Mouse (Mus musculus) granulocyte monocyte progenitor cell, adult 5-6 weeks (primary cell): ENCODE results near the gene Ost4. TPM values are rescaled to one million over a fixed set of nuclear protein-coding genes. Genes with fewer than 3 reads are reported as not detected.

Experiments
- ATAC-seq: replicated peaks from 2 replicates; pipeline ENCODE4 v1.8.0; 2016; ENCODE audit warnings: mild to moderate bottlenecking, moderate TSS enrichment, inconsistent platforms; ENCODE audit not compliant: poor library complexity, severe bottlenecking
- total RNA-seq, 2 experiments: library from RNA; stranded (forward) in 1 of 2; stranded (reverse) in 1 of 2; fragments of 200-712, 200-1000 nt in 1 of 2; fragments of >200 nt in 1 of 2; fragmentation: Nextera tagmentation in 1 of 2; gene quantifications; 2 replicates each; pipeline ENCODE4 v1.2.3; 2014 to 2017

Ost4 gene
- 361 and 454 TPM in 2 replicates for total RNA-seq (2014; fragmentation: Nextera tagmentation)
- 300 and 325 TPM in 2 replicates for total RNA-seq (2017)

DNA sequence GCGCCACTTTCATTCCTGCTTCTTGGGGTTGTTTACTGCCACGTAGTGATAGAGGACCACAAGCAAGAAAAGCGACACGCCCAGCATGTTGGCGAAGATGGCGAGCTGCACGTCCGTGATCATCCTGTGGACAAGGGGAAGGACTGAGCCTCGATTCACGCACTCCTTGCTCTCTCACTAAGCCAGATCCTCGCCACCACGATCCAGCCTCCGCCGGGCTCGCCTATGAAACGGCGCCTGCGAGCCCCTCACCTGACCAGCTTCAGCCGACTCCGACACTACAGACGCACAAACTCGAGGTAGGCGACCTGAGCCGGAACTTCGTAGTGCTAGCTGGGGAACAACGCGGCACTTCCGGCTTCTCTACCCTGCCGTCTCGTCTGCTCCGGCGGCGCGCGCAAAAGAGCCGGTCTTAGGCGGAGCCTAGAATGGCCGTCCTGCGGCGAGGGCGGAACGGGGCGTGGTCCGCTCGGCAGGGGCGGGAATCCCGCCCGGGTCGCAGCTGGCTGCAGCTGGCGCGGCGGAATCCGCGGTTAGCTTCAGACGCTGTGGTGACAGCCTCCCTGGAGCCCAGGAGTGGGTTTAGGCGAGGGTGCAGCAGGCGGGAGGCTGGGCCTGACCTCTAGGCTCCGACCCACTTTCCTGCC, at the start of gene Ost4:
Gene Ost4 (minus strand): TSS at position 376 of the 647 bp plus-strand sequence.
- peak; percentile 91 for ATAC-seq

DNA sequence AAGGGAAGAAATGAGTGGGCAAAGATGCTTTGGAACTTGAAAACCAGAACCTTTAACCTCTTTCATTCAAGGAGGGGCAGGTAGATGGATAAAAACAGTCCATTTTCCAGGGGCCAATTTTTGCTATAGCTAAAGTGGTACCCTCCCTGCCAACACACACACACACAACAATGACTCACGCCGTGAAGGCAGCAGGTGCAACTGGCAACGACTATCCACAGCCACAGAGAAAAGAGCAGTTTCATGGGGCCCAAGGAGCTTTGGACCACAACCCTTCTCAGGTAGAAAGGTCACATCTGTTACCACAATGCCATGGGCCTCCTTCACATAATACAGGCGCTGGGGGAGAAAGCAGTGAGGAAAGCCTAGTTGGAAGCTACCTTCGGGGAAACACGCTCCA, 48.2 kb upstream of the Ost4 start:
- no peak for ATAC-seq

DNA sequence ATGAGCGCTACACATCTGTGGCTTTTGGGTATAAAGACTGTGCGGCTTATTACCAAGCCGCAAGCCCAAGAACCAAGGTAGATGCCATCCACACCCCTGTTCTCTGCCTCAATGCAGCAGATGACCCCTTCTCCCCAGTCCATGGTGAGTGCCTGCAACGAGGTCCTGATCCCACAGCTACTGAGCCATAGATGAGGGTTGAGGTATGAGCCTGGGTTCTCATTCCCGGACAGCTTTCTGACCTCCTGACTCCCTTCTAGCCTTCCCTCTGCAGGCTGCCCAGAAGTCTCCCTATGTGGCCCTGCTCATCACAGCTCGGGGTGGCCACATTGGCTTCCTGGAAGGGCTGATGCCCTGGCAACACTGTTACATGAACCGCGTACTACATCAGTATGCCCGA, 47.0 kb upstream of the Ost4 start:
- no peak for ATAC-seq

DNA sequence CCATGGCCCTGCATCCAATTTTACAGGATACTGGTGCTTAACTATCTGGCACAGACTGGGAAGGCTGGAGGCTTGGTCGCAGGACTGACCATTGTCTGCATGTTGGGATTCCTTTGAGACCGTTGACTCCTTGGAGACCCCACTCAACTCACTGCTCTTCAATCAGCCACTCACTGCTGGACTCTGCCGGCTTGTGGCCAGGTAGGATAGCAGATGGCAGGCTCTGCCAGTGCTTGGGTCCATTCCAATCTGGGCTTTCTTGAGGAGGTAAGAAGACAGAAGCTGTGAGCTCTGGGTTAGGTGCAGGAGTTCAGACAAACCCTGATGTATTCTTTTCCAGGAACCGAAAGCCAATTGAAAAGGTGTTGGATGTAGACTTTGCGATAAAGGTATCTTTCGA, 46.5 kb upstream of the Ost4 start:
- ATAC-seq: no peak

DNA sequence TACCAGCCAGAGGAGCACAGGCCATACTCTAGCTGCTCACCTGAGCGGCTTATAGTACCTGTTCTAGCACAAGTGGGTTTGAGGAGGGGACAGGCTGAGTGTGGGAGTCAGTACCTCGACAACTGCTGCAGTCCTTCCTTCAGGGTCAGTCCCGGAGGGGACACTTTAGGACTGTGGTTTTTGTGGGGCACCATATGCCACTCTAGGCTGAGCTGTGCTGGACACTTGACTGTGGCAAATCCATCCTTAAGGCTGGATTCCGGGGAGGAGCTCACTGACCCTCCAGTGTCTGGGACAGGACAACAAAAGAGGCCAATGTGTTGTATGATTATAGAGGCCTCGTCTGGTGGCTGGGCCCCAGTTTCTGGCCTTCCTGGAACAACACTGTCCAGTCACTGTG, 45.0 kb upstream of the Ost4 start:
- ATAC-seq: no peak

DNA sequence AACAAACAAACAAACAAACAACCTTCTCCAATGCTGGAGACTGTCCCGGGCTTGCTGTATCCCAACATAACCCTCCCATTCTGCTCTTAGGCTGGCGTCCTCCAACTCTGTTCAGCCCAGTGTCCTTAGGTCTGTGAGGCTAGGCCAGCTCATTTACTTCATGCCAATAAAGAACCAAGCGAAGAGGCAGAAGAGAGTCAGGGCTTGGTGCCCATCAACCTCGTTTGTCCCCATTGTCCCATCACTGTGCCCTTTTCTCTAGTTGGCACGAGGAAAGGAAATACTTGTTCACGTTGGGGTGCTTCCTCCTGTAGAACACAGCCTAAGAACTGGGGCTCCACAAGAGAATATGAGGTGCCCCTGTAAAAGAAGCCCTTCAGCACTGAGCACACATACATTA, 44.1 kb upstream of the Ost4 start:
- no peak for ATAC-seq

DNA sequence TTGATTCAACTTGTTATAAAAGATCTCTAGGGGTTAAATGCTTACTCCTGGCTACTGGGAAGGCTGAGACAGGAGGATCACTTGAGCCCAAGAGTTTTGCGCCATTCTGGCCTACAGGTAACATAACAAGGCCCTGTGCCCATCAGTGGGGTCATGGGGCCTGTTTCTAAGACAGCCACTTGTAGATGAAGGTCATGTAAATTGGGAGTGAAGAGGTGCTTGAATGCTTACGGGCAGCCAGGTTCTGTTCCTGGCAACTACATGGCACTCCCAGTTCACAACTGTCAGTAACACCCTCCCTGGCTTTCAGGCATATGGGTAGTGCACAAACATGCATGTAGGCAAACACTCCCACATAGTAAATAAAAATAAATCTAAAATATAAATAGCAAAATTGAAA, 43.3 kb upstream of the Ost4 start:
- ATAC-seq: no peak

DNA sequence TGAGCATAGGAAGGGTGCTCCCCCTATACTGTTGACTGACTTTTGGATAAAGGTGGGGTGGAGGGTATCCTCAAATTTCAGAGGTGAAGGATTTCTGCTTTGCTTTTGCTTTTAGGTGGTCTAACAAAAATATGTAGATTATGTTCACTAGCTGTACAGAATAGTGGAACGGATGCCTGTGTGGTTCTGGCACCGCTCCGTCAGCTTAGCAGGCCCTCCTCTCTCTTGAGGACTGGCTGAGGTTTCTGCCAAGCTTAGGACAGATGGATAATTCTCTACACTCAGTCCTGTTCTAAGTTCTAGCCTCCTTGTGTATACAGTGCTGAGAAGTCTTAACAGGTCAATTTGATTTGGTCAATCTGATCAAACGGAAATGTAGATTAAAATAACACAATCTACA, 42.9 kb upstream of the Ost4 start:
- ATAC-seq: no peak

DNA sequence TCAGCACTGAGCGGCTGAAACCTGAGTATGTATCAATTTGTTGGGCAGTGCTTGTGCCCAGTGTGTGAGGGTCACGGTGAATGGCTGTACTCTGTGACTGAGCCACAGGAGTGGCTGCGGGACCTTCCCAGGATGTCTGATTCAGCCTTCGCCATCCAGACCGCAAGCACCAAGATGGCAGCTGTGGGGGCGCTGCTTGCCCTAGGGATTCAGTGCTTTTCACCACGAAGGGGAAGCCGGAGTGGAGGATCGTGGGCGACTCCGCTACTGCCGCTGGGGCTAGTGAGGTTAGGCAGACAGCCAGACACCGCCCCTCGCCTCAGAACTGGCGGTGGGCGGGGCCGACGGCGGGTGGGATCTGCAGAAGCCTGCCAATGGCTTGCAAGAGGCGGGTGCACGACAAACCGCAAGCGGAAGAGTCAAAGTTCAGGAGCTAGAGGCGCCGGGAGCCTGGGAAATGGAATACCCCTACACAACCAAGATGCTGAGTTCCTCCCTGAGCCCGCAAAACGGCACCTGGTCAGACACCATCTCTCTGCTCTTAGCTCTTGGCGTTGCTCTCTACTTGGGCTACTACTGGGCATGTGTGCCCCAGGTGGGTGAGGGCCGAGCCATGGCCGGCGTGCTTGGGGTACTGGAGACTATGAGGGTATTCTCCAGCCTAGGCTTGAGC, 42.2 kb upstream of the Ost4 start:
- ATAC-seq: peak; percentile 88

DNA sequence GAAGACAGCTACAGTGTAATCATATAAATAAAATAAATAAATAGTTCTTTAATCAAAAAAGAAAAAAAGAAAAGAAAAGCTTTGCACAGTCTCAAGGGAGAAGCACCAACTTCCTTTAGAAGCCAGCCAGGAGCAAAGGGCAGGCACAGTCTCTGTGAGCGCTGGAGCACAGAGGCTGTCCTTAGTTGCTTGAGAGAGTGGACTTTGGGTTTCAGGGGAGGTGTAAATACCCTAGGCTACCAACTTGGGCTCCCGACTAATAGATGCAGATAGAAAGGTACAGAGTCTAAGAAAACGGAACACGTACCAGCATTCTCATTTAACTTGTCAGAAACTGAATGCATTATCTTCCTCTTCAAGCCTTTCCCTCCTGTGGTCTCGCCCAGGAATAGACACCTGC, 41.0 kb upstream of the Ost4 start:
- ATAC-seq: no peak

DNA sequence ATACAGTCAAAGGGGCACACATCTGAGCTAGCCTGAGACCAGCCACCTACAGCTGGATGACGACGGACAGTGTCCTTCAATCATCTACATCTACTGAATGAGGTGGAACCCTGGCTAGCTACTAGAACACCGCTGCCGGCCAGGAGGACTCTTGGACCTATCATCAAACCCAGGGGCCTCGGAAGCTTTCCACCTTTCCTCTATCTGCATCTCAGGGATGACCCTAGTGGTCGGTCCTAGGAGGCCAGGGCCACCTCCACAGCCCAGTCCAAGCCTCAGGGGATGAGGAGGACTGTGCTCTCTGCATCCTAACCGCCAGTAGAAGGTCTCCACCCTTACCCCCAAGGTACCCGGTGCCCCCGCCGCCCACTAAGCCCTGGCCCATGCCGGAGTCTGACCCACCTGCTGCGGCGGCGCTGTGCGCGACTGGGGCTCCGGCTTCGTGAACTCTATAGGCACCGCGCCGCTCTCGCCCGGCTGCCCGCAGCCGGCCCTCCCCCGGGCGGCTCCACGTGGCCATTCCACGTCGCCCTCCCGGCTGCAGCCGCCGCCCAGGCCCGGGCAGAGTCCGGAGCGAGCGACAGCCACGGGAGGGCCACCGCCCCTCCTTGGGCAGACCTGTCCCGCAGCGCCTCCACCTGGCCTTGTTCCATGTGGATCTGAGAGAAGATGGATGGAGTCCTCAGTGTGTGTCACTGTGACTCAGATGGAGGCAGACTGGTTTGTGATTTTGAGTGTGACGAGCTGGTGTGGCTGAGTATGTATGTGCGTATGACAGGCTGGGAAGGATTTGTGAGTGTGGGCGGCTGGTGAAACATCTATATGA, 37.6 kb upstream of the Ost4 start, which contains the start of gene Cgref1:
Gene Cgref1 (minus strand): TSS at position 636 of the 826 bp plus-strand sequence.
- ATAC-seq: peak; percentile 28

DNA sequence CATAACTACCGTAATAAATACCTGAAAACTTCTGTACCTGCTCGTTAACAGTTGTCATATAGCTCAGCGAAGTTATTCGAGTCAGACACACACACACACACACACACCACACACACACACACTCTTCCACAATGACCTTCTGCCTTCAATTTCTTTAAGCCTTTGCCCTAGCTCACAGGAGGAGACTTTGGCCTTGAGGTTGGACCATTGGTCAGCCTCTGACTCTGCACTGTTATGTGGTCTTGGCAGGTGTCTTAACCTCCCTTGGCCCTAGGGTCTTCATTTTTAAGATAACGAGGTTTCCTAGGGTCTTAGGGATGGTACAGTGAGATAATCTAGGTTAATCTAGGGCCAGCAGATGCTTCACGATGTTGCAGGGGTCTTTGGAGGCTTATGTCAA, 36.8 kb upstream of the Ost4 start:
- no peak for ATAC-seq

DNA sequence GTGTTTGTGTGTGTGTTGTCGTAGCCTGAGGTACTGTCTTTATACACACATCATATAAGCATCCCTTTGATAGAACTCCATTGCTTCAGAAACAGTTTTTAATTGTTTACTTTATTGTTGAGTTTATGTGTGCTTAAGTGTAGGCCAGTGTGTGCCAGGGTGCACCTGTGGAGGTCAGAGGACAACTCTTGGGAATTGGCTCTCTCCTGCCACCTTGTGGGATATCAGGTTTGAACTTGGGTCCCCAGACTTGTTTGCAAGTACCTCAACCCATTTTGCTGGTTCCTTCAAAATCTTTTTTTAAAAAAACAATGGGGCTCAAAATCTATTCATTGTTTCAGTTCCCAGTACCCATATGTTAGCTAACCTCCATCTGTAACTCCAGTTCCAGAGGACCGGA, 35.4 kb upstream of the Ost4 start:
- no peak for ATAC-seq

DNA sequence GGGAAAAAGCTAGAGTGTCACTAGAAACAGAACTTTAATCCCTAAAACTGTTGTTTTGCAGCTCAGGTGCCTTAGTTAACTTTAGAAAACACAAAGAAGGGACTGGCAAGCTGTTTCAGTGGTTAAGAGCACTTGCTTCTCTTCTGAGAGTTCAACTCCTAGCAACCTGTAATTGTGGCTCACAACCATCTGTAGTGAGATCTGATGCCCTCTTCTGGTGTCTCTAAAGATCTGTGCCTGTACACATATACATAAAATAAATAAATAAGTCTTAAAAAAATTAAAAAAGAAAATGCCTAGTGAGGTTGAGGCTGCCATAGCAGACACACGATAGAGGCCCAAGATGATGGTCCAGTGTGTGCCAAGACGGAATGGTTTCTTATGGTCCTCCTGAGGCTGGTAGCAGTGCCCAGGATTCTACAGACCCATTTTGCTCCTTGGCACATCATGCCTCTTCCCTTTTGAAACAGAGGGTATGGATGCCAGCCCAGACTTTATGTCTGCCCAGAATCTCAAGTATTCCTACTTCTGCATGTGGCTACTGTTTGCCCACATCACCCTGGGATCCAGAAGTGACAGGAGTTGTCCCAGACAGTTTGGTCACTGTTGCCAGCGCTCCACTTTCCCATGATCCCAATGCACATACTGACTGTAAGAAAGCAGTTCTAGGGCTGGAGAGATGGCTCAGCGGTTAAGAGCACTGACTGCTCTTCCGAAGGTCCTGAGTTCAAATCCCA, 27.3 kb upstream of the Ost4 start:
- no peak for ATAC-seq

DNA sequence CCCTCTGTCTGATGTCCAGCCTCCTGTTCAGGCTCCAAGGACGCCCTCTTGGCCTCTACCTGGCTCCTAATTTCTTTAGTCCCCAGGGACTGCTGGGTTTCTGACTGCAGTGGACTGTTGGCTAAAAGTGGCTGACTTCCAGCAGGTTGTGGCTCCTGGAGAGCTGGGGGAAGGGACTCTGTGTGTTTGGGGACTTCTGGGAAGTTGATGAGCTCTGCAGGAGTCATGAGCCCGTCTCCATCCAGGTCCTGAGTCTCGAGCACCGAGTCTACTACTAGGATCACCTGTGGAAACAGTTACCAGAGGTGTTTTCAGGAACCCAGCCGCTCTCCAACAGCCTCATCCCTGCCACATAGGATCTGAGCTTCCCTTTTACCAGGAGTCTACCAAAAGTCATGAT, 26.1 kb upstream of the Ost4 start:
- ATAC-seq: no peak

DNA sequence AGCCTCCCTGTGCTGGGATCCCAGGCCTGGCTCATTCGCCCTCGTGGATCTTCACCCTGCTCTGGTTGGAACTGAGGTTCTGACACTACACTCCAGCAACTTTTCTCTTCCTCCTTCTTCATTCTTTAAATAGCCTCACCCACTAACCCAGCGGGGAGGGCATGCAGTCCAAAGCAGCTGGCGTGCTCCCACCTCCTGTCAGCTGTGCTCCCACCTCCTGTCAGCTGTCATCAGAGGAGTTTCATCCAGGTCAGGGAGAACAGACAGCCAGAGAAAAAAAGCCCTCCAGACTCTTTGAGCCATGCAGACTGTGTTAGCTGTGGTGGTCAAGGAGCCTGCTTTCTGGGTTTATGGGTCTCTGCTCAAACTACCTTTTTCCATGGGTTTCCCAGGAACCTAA, 23.8 kb upstream of the Ost4 start:
- ATAC-seq: no peak

DNA sequence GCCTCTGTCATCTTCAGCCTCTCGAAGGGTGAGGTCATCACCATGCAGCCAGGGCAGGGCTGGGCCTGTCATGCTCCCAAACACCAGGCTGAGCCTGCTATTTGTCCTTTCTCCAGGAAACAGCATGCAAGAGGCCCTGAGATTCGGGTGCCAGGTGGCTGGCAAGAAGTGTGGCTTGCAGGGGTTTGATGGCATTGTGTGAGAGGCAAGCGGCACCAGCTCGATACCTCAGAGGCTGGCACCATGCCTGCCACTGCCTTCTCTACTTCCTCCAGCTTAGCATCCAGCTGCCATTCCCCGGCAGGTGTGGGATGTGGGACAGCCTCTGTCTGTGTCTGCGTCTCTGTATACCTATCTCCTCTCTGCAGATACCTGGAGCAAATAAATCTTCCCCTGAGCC, 23.3 kb upstream of the Ost4 start:
- no peak for ATAC-seq

DNA sequence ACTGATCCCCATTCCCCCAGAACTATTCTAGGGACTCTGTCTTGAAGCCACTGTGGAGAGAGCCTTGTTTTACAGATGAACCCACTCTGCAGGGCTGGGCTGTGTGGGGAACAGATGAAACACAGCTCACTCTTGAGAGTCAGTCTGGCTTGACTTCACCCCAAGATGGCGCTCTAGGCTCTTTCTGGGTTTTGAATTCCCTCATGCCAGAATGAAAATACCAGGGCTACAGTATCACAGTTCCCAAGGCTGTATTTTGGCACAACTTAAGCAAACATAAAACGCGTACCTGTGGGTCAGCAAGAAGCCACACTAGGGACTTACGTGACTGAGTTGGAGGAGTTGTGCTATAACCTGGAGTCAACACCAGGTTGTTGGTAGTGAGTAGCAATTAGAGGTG, 22.5 kb upstream of the Ost4 start:
- peak; percentile 58; the same call in 1 of the 2 replicates for ATAC-seq

DNA sequence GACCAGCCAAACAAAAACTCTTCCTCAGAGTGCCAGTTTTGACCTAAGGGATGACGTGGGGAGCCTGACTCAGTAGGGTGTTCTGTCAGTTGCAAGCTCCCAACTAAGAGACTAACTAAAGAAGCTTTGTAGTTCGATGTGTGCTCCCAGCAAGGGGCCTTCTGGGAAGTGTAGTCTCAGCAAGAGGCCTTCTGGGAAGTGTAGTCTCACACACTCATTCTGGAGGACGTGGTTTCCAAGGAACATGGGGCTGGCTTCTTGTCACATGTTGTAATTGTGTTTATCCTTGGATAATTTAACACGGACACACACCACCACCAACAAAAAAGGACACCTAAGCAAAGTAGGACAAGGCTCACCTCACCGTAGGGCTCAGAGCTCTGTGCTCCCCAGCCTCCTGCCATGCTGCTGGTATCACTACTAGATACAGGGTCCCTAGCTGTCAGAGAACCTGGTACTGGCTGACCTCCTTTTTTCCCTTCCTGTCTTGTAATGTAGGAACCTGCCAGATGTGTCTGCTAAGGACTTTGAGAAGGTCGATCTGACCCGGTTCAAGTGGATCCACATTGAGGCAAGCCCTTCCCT, 20.4 kb upstream of the Ost4 start:
- no peak for ATAC-seq

DNA sequence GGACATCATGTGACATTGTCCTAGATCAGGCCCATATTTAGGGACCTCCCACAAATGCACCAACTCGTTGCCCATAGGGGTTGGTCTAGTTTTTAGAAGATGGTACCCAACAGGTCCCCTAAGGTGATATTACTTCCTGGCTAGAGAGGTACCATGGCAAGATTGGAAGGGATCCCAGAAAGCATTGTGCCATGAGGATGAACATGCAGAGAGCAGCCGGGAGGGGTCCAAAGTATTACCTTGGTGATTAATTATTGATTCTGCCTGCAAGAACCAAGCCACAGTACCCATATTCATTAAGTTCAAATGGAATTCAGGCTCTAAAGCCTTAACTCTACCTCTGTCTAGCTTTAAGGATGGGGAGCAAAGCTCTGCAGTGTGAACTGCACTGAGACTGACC, 18.5 kb upstream of the Ost4 start:
- no peak for ATAC-seq
